Mouse (Mus musculus): ENCODE measurements around the gene Lrmp.
"Not testable (repeated sequence)": the region's sequence is repeated elsewhere in the genome, so short reads cannot be mapped to it uniquely, and the experiment has no call there.

The Lrmp gene

DNA sequence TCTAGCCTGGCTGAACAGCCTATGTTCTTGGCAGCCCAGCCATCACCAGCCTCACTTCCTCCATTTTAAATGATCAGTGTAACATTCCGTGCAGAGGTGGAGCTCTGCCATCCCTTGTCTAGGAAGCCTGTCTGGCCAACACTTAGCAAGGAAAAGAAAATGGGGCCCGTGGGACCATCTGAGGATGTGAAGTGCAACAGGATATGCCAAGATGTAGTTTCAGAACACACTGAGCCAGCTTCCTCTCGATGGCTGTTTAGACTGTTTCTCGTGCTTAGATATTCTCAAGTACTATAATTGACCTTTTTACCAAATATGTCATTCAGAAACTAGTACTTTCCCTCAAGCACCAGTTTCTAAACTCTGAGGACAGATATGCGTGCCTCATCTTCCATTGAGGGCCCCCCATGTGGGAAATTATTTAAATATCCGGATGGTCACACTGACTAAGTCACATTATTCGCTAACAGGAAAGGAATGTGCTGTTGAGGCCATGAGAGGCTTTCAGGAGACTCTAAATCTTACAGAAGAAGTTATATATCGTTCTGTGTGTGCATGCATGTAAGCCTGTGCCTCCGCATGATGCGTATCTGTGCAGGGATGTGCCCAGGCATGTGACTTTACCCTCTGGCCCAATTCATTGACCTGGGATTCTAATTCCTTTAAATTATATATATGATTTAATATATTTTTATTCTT lies 11.1 kb upstream of the Lrmp start:
- no peak for DNase-seq (ENCODE audit: inconsistent age in 2 of 2, low spot score in 1 of 2)

DNA sequence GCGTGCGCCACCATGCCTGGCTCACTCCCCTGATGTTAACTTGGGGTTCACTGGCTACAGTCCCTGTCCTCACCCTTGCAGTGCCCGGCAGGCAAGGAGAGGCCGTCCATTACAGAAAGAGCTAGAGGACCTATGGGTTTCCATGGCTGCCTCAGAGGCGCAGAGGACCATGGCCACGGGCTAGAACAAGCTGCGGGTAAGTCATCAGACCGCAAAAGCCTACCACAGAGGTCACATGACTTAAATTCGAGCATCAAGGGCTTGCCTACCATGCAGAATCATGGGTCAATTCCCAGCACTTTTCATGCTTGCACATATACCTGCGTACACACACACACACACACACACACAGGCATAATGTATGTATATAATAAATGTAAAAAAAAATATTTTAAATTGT lies 10.0 kb upstream of the Lrmp start:
- DNase-seq (ENCODE audit: inconsistent age in 2 of 2, low spot score in 1 of 2) = no peak

DNA sequence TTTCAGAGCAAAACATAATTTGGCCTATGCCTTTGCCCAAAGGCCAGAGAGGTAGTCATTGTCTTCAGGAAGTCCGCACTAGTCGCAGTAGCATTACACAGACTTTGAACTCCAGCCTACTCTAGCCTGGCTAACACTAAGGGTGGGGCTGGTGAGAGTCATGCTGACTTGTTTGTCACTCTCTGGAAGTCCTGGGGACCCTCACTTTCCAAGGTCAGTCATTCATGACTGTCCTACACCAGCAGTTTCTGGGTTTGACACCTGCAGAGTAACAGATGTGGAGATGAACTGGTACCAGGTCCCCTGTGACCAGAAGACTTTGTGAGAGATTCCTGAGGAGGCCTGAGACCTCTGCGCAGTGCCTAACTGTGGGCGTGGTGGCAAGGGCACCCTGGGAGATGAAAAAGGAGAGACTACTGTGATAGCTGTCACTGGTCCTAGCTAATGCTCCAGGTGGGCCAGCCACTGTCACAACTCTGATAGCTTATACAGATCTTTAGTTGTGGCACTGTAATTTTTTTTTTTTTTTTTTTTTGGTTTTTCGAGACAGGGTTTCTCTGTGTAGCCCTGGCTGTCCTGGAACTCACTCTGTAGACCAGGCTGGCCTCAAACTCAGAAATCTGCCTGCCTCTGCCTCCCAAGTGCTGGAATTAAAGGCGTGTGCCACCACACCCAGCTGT lies 9.2 kb upstream of the Lrmp start:
- DNase-seq (ENCODE audit: inconsistent age in 2 of 2, low spot score in 1 of 2) = no peak

DNA sequence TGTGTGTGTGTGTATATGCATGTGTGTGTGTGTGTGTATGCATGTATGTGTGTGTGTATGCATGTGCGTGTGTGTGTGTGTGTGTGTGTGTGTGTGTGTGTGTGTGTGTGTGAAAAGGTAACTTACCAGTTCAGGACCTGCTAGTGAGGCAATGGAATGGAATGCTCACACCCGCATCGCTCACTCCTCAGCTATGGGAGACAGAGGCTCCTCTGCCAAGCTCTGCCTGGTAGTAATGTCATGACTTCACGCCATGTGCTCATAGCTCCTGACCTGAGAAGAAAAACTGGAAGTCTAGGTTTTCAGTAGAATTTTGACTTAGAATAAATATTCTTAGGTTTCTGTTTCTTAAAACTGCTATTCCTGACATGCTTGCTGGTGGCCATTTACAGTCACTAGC lies 4.7 kb upstream of the Lrmp start:
- DNase-seq (ENCODE audit: inconsistent age in 2 of 2, low spot score in 1 of 2) = no peak

DNA sequence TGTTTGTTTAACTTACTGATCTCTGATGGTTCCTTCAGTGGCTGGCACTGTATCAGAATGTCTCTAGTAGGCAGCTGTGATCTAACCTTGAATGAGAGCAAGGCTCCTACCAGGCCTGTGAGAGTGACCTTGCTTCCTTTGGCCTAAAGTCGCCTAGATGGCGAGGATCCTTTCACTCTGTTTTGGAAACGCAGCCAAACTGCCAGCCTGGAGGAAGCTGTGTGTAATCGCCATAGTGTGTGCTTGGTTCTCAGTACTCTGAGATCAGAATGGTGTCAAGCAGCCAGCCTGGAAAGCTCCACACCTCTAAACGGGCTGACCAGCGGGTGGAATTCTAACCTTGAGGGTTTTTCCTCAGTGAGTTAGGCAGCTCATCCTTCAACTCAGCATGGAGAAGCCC lies 2.6 kb upstream of the Lrmp start:
- peak; percentile 68 to 89 for DNase-seq (ENCODE audit: inconsistent age in 2 of 2, low spot score in 1 of 2)

DNA sequence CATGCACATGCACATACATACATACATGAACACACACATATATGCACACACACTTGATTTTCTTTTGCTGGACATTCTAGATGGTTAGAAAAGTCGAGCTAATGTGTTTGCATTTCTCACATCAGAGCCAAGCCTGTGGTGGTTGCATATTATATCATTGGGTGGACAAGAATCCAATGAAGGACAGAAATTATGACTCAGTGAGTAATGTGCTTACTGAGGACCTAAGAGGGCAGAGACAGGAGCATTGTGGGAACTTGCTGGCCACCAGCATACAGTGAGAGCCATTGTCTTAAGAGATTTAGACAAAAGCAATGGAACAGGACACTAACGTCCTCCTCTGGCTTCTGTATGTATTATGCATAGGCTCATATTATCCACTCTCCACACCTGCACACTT lies 892 bp upstream of the Lrmp start:
- DNase-seq (ENCODE audit: inconsistent age in 2 of 2, low spot score in 1 of 2) = peak in 1 of 2 experiments; percentile 44

DNA sequence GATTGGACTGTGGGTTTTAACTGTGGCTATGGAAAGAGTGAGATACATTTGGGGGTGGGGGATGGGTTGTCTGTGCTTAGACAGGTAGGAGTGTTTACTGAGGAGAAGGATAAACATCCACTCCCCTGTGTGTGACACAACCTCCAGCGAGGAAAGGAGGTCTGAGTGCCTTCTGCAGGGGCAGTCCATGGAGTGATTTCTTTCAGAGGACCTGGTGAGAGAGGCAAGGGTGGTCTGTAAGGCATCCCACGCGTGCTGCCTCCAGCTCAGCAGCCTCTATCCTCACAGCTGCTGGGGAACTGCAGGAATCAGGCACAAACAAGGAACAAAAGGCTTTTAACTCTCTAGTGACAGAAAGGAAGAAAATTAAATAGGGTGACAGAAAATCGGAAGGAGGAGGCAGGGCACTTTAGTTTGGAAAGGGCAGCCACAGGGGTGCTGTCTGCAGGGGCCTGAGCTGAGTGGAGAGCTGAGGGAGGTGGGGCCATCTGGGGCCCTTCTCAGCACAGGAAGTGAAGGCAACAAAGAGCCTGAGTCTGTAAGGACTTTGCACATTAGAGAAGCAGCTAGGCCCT lies 732 bp downstream of the Lrmp start:
- DNase-seq (ENCODE audit: inconsistent age in 2 of 2, low spot score in 1 of 2) = no peak

DNA sequence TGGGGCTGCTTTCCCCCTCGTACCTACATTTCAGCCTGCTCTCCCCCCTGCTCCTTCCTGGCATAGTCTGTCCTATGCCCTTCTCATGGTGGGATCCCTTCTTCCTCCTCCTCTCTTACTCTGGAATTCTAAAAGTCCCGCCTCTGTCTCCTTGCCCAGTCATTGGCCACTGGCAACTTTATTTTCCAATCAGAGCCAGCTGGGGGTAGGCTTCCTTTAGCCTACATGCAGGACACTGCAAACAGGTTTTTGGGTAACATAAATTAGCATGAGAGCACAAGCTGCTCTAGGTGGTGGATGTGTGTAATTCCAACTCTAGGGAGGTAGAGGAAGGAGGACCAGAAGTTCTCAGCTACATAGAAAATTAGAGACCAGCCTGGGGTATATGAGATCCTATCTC lies 4.6 kb downstream of the Lrmp start:
- DNase-seq (ENCODE audit: inconsistent age in 2 of 2, low spot score in 1 of 2) = no peak

DNA sequence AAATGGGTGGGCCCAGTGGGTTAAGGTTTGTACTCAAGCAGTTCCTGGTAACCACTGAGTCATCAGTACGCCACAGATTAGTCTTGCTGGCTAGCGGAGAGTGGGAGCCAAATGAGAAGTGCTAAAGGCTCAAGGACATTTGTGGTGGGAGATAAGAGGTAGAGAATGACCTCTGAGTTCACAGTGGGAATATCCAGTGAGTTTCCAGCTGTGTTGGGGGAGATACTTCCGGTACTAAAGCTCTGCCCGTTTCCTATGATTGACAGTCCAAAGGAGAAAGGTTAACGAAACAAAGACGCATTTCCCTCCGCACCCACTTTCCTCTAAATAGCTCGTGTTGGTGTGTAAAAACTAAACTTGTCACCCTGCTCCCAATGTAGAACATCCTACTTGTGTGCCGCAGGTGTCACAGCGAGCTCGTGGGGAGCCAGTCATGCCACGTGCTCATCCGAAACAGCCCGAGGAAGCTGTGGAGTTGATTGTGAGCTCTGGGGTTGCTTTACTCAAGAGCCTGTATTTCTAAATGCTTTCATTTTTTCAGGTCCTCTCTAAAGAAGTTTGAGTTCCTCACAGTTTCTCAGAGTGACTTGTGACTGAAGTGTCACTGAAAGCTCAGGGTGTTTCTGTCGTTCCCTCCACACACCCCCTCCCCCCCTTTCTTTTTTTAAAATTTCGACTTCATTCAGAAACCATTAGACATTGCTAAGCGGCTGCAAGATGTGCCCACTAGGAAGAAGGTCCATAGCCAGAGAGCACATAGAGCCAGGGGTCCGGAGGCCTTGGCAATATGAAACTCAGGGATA lies 5.5 kb downstream of the Lrmp start:
- DNase-seq (ENCODE audit: inconsistent age in 2 of 2, low spot score in 1 of 2) = peak; percentile 57 to 79

DNA sequence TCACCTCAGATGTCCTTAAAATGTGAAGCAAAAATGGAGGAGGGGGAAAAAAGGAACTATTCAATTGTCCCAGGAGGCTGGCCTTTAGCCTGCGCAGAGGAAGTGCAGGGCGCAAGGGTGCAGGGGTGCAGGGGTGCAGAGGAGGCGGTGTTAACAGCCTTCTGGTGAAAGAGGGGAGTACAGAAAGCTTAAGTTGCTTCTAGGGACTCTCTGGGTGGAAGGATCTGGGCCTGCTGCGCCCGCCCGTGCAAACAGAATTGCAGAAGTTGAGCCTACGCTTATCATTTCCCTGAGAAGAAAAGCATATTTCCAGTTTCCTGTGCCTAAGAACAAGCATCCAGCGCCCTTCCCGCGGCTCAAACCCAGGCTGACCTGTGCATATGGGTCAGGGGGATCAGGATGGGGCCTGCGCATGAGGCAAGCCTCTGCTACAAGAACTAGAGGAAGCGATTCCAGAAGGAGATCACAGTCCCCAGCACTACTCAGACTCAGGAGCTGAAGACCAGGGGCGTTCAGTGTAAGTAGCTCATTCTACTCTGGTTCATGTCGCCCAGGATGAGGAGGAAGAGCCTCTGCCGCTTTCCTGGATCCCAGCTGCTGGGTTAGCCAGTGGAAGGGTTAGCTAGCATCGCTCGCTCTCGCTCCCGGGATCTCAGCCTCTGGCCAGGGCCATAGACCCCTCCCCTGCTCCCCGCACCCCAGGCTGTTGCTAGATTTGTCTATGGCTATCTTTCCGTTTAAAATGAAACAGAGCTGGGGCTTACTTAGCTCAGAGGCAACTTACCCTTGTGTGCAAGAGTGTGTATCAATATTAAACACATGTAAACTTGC lies 6.4 kb downstream of the Lrmp start:
- peak; percentile 32 to 54 for DNase-seq (ENCODE audit: inconsistent age in 2 of 2, low spot score in 1 of 2)

DNA sequence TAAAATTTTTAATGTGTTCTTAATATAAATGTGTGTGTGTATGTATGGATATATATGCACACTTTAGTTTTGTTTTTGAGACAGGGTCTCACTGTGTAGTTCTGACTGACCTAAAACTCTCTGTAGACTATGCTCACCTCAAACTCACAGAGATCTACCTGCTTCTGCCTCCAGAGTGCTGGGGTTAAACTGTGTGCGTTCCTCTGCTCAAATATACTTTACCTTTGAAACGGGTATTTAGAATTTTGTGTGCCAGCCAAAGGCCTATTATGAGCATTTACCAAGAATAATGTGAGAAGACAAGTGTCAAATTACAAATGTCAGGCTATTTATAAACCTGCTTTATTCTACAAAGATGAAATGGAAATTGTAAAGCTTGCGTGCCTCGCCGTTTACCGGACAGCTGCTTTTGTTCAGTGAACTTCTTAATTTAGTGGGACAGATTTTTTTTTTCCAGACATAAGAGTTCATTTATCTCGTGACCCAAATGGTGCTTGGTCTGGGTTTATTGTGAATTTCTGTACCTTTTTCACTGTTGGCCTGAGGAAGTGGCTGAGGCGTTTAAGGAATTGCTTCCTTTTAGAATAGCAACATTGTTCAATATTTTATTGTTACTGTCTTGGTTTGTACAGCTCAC lies 7.1 kb downstream of the Lrmp start:
- no peak for DNase-seq (ENCODE audit: inconsistent age in 2 of 2, low spot score in 1 of 2)

DNA sequence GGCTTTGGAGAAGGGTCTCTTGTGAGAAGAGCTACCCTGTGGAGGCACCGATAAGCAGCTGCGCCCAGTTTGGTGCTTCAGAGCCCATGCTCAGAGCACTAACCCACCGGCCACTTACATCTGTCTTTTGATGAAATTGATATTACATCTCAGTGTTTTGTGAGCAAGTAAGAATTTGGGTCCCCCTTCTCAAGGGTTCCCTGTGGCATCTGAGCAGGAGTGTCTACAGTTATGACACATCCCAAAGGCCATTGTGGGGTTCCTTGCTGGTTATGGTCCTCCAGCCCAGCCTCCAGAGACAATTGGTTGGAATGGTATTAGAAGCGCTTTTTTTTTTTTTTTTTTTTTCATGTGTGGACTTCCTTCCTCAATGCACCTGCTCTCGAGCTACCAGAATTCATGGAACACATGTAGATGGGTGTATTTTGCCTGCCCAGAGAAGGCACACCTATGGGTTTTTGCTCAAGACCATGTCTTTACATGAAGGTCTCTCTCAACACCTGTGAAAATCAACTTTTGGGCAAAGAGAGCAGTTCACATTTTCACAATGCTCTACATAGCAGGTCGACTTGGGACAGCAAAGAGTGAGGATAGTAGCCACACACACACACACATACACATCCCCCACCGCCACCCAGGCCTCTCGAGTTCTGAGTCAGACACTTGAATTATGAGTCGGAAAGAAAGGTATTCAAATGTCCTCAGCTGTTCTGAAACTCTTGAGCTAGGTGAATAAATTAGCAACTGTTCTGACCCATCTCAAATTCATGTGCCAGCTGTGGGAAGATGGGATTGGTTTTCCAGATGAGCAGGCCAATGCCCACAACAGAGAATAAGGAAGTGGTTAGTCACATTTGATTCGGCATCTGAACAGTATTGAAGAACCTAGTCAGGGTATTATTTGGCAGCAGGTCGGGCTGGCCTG lies 7.9 kb downstream of the Lrmp start:
- DNase-seq (ENCODE audit: inconsistent age in 2 of 2, low spot score in 1 of 2) = no peak

DNA sequence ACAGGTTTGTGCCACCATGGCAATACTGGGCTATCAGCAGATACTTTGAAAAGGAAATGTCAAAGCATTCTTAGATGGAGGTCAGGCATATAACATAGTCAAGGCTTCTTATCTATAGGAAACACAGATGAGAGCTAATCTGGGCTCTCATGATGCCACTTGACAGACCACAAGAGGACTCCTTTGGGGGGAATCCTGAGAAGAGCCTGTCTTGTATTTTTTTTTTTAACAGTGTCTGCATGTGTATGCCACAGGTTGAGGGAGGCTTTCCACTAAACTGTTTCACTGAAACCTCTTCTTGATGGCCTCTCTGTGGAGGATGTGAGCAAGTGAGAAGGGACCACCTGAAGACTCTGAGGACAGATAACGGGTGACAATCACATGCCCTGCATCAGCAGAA lies 9.2 kb downstream of the Lrmp start:
- no peak for DNase-seq (ENCODE audit: inconsistent age in 2 of 2, low spot score in 1 of 2)

DNA sequence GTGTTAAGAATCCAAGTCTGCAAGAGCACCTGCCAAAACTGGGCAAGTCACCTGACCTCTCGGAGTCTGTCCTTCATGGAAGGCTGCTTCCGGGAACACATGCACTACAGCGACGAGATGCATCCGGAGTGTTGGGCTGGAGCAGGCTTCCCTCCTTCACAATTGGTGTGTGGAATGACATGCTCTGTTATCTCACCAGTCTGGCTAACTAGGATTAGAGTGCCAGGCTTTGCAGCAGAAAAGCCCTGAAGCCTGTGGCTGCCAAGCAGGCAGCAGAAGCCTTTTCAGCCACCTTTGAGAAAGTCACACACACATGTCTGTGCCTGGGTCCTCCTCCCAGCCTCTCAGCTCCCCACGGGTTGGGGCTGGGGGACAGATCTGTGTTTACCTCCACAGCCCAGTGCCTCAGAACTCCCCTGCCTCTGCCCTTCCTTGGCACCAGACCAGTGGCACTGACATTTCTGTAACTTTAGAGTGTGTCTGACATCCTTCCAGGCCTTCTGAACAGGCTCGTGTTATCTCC lies 10.2 kb downstream of the Lrmp start:
- DNase-seq (ENCODE audit: inconsistent age in 2 of 2, low spot score in 1 of 2) = peak in 1 of 2 experiments; percentile 69

DNA sequence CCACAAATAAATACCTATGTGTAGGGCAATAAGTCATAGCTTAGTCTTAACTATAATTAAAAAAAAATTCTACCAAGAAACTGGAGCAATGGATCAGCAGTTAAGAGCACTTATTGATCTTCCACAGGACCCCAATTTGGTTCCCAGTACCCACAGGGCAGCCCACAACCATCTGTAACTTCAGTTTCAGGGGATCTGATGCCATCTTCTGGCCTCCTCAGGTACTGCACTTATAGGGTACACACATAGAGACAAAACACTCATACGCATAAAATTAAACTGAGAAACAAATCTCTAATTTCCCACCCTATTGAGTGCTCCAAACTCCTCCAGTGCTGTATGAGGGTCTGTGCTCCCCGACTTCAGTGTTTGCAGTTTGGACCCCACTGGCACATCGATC lies 12.2 kb downstream of the Lrmp start:
- DNase-seq (ENCODE audit: inconsistent age in 2 of 2, low spot score in 1 of 2) = no peak

DNA sequence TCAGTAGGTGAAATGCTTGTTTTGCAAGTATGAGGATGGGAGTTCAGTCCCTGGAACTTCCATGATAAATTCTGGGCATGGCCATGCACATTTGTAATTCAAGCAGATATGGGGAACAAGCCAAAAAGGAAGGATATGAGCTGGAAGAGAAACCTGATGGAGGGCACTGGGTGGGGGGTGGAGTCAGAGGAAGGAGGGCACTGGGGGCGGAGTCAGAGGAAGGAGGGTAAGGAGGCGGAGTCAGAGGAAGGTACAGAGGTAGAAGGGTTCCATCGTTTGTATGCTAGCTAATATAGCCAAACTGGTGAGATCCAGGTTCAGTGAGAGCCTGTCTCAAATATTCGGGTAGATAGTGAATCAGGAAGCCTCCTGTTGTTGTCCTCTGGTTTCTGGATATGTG lies 14.1 kb downstream of the Lrmp start:
- no peak for DNase-seq (ENCODE audit: inconsistent age in 2 of 2, low spot score in 1 of 2)

DNA sequence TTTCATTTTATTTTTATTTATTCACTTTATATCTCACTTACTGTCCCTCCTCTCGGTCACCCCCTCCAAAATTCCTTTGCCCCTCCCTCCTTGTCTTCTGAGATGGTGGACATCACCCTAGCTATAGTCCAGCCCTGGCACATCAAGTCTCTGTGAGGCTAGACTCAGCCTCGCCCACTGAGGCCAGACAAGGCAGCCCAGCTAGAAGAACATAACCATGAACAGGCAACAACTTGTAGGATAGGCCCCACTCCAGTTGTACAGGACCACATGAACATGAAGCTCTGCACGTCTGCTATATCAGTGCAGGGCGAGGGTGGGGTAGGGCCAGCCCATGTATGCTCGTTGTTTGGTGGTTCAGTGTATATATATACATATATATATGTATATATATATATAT lies 16.5 kb downstream of the Lrmp start:
- no peak for DNase-seq (ENCODE audit: inconsistent age in 2 of 2, low spot score in 1 of 2)

DNA sequence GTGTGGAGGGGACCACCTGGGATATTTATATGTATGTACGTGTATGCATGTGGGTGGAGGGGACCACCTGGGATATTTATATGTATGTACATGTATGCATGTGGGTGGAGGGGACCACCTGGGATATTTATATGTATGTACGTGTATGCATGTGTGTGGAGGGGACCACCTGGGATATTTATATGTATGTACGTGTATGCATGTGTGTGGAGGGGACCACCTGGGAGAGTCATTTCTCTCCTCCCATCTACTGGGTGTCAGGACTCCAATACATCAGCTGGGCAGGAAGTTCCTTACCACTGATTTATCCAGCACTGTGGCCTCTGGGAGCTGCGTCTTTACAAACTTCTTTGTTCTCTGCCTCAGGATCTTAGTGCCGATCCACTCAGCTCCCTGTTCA lies 17.5 kb downstream of the Lrmp start:
- not testable (repeated sequence) for DNase-seq (ENCODE audit: inconsistent age in 2 of 2, low spot score in 1 of 2)

DNA sequence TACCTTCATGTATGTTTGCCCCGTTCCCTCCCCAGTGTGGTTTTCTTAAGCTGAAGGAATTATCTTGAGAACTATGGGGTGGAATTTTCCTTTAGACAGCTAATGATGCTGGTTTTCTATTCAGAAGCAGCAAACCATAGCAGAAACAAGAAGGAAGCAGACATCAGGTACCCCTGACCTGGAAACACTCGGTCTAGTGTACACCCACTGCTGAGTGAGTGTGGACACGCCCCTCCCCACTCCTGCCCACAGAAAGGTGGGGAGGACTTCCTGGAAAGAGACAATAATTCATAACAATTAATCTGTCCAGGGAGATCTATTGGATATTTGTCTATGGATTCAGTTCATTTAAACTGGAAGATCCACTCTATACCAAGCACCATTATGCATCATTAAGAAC lies 19.8 kb downstream of the Lrmp start:
- DNase-seq (ENCODE audit: inconsistent age in 2 of 2, low spot score in 1 of 2) = no peak

Measured in adrenal gland, adult (tissue).